Mouse (Mus musculus) liver, adult 2 months (tissue): ENCODE results near the gene Mon2.

Source experiments
- CTCF ChIP-seq: fragments of 200-500 bp; IDR thresholded peaks from 2 replicates; pipeline ENCODE4 v1.5.1; 2011; ENCODE audit warnings: low read depth, low read length, control low read depth
- POLR2A ChIP-seq: fragments of 200-500 bp; IDR thresholded peaks from 2 replicates; pipeline ENCODE4 v1.6.1; 2011; ENCODE audit warnings: low read length, control low read depth; ENCODE audit not compliant: insufficient read depth; ENCODE audit errors: extremely low read depth

DNA sequence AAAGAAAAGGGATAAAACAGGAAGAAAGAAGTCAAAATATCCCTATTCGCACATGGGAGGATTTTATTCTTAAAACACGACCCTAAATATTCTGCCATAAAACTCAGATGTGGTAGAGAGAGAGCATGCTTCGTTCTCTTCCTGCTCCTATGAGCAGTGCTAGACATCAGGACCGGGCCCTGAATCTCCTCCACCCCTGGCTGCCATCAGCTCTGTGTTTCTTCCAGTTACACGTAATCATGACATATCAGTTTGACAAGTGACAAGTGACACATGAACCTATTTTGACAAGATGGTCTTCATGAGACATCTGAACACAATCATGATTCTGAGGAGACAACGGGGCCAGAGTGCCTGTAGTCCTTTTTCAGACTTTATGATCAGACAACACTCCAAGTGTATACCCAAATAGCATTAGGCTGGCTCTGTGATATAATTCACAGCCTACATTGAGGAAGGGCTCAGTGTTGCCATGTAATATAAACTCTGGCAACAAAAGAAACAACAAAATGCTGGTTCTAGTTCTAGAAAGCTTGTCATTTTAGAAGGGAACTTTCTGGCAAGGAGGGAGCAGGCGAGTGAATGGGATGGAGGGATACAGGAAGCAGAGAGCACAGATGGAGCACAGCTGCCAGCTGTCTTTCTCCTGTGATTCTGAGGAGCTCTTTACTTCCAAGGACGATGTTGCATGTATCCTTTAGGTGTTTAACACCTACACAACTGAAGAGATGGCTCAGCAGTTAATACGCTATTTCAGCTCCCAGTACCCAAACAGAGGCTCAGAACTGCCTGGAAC is 20.9 kb downstream of the Mon2 start:
- no peak for TF ChIP-seq CTCF
- TF ChIP-seq POLR2A = no peak
